15 mouse cellular contexts compared by ENCODE assay signal in genomic region chr17:23722376-23723125, GRCm38 (mm10). TPM values are rescaled to one million over a fixed set of nuclear protein-coding genes. Genes with fewer than 3 reads are reported as not detected.
"Had no signal": no experiment of that assay in that cellular context is flagged by ENCODE, and none has a peak within 500 bp of the region (broad histone marks: within the 10 kb centered on the region; RNA-seq: fewer than 3 reads in every experiment).

Gene 1520401A03Rik, minus strand, starts transcription at chr17:23722783.

- H3K27ac ChIP-seq: limb, embryonic 13.5 days; liver, embryonic 12.5 days; midbrain, embryonic 10.5 days; neural tube, embryonic 12.5 days had no signal

- H3K4me2 ChIP-seq: limb, embryonic 13.5 days; liver, embryonic 12.5 days; lung, embryonic 14.5 days; neural tube, embryonic 12.5 days had no signal

- ATAC-seq: liver, embryonic 12.5 days had no signal

- H3K27me3 ChIP-seq: neural tube, embryonic 12.5 days had no signal

- H3K4me3 ChIP-seq: limb, embryonic 13.5 days; liver, embryonic 12.5 days; midbrain, embryonic 10.5 days; neural tube, embryonic 12.5 days had no signal

- H3K36me3 ChIP-seq: limb, embryonic 13.5 days; liver, embryonic 12.5 days; midbrain, embryonic 10.5 days; neural tube, embryonic 12.5 days had no signal

- DNase-seq: kidney, adult 2 months; kidney, postnatal 36 days; layer of hippocampus, adult 9-11 months; lung, embryonic 14.5 days; lung, postnatal 10 days; lung, postnatal 4 days; midbrain, embryonic 14.5 days; thymus, adult 2 months; thymus, postnatal 25 days had no signal

- H3K9me3 ChIP-seq: limb, embryonic 13.5 days; liver, embryonic 12.5 days; midbrain, embryonic 10.5 days; neural tube, embryonic 12.5 days had no signal

- H3K9ac ChIP-seq: liver, embryonic 12.5 days; lung, embryonic 14.5 days; neural tube, embryonic 12.5 days had no signal

RNA-seq across cellular contexts. Expression of gene 1520401A03Rik, which starts in this region (rescaled TPM):
- total RNA-seq: megakaryocyte, adult 5-6 weeks; neutrophil, adult 5-6 weeks had no signal
- polyA plus RNA-seq: kidney, adult 2 months; midbrain, embryonic 10.5 days; midbrain, embryonic 14.5 days had no signal
